Mouse (Mus musculus) adrenal gland, adult (tissue): ENCODE results near the gene Hhat.

ENCODE experiments used
- DNase-seq, 2 experiments: peaks; one replicate each; pipeline ENCODE4 v3.0.0; 2022 to 2023; ENCODE audit warnings: low spot score in 1 of 2; ENCODE audit not compliant: inconsistent age in 2 of 2

Hhat gene

GRCm38 (mm10) chr1:192503651-192504050 lies 267.4 kb downstream of the Hhat start:
- no peak for DNase-seq

GRCm38 (mm10) chr1:192502835-192503234 lies 268.2 kb downstream of the Hhat start:
- no peak for DNase-seq

- peak; percentile 47 to 68 for DNase-seq
Measured at GRCm38 (mm10) chr1:192502016-192502415, 269.0 kb downstream of the Hhat start.

- DNase-seq: no peak
Measured at GRCm38 (mm10) chr1:192497505-192497904, 273.5 kb downstream of the Hhat start.

- DNase-seq: no peak
Measured at GRCm38 (mm10) chr1:192489908-192490825, 280.9 kb downstream of the Hhat start.

GRCm38 (mm10) chr1:192487571-192487970 lies 283.5 kb downstream of the Hhat start:
- DNase-seq: no peak

- no peak for DNase-seq
Measured at GRCm38 (mm10) chr1:192485030-192485429, 286.0 kb downstream of the Hhat start.

GRCm38 (mm10) chr1:192481446-192481845 lies 289.6 kb downstream of the Hhat start:
- no peak for DNase-seq

- DNase-seq: no peak
Measured at GRCm38 (mm10) chr1:192480072-192480784, 290.8 kb downstream of the Hhat start.

GRCm38 (mm10) chr1:192478176-192478575 lies 292.8 kb downstream of the Hhat start:
- DNase-seq: no peak

GRCm38 (mm10) chr1:192477556-192477955 lies 293.5 kb downstream of the Hhat start:
- no peak for DNase-seq

GRCm38 (mm10) chr1:192476704-192477103 lies 294.3 kb downstream of the Hhat start:
- no peak for DNase-seq

- DNase-seq: peak in 1 of 2 experiments; percentile 33
Measured at GRCm38 (mm10) chr1:192473134-192473533, 297.9 kb downstream of the Hhat start.

- peak in 1 of 2 experiments; percentile 49 for DNase-seq
Measured at GRCm38 (mm10) chr1:192472366-192472765, 298.7 kb downstream of the Hhat start.

GRCm38 (mm10) chr1:192463732-192464131 lies 307.3 kb downstream of the Hhat start:
- no peak for DNase-seq

GRCm38 (mm10) chr1:192457526-192458206 lies 313.4 kb downstream of the Hhat start:
- peak in 1 of 2 experiments; percentile 38 for DNase-seq

- DNase-seq: no peak
Measured at GRCm38 (mm10) chr1:192457037-192457436, 314.0 kb downstream of the Hhat start.

GRCm38 (mm10) chr1:192454981-192455380 lies 316.0 kb downstream of the Hhat start:
- no peak for DNase-seq

GRCm38 (mm10) chr1:192454501-192454900 lies 316.5 kb downstream of the Hhat start:
- no peak for DNase-seq

- DNase-seq: no peak
Measured at GRCm38 (mm10) chr1:192451722-192452121, 319.3 kb downstream of the Hhat start.

- DNase-seq: no peak
Measured at GRCm38 (mm10) chr1:192450425-192450824, 320.6 kb downstream of the Hhat start.
